Mouse (Mus musculus) urinary bladder, postnatal 10 days (tissue): ENCODE results near the gene Rfc4.
A peak's percentile ranks its signal among the peaks of the same experiment; 100 is the strongest.

Experiments used
- DNase-seq: peaks from one replicate; pipeline ENCODE4 v3.0.0; 2022; ENCODE audit warnings: low spot score

The Rfc4 gene

GRCm38 (mm10) chr16:23135421-23136149 is 8.0 kb upstream of the Rfc4 start:
- no peak for DNase-seq

GRCm38 (mm10) chr16:23132336-23132735 is 4.8 kb upstream of the Rfc4 start:
- DNase-seq, result no peak

- DNase-seq, result no peak
These were observed 2.8 kb upstream of the Rfc4 start for GRCm38 (mm10) chr16:23130303-23130702.

GRCm38 (mm10) chr16:23127311-23127672 is 245 bp downstream of the Rfc4 start:
- DNase-seq, result no peak

- DNase-seq, result no peak
These were observed 3.1 kb downstream of the Rfc4 start for GRCm38 (mm10) chr16:23124398-23124797.

GRCm38 (mm10) chr16:23123104-23123503 is 4.4 kb downstream of the Rfc4 start:
- no peak for DNase-seq

GRCm38 (mm10) chr16:23122446-23122845 is 5.1 kb downstream of the Rfc4 start:
- no peak for DNase-seq

- DNase-seq, result no peak
These were observed 10.4 kb downstream of the Rfc4 start for GRCm38 (mm10) chr16:23117173-23117572.

GRCm38 (mm10) chr16:23115486-23115885 is 12.1 kb downstream of the Rfc4 start:
- no peak for DNase-seq

- DNase-seq, result no peak
These were observed 13.0 kb downstream of the Rfc4 start for GRCm38 (mm10) chr16:23114339-23115171.

GRCm38 (mm10) chr16:23113903-23114302 is 13.6 kb downstream of the Rfc4 start:
- DNase-seq, result no peak

GRCm38 (mm10) chr16:23112861-23113435 is 14.6 kb downstream of the Rfc4 start:
- no peak for DNase-seq

- DNase-seq, result no peak
These were observed 15.2 kb downstream of the Rfc4 start for GRCm38 (mm10) chr16:23112348-23112747.

GRCm38 (mm10) chr16:23109350-23110280 is 17.9 kb downstream of the Rfc4 start:
- no peak for DNase-seq

- DNase-seq, result no peak
These were observed 18.6 kb downstream of the Rfc4 start for GRCm38 (mm10) chr16:23108943-23109342.

GRCm38 (mm10) chr16:23107946-23108759 is 19.4 kb downstream of the Rfc4 start:
- DNase-seq, result peak; percentile 52

GRCm38 (mm10) chr16:23107231-23107942 is 20.1 kb downstream of the Rfc4 start, which contains the start of gene Eif4a2:
Eif4a2 (plus strand) TSS chr16:23107444.
- DNase-seq, result peak; percentile 76

- no peak for DNase-seq
These were observed 21.4 kb downstream of the Rfc4 start for GRCm38 (mm10) chr16:23106121-23106520.

GRCm38 (mm10) chr16:23103841-23104240 is 23.7 kb downstream of the Rfc4 start:
- no peak for DNase-seq

GRCm38 (mm10) chr16:23103038-23103745 is 24.3 kb downstream of the Rfc4 start:
- no peak for DNase-seq
